Mouse (Mus musculus) brown adipose tissue, adult 24 weeks (tissue): Measurements from ENCODE around the gene Cd44. TPM values are rescaled to one million over a fixed set of nuclear protein-coding genes. Genes with fewer than 3 reads are reported as not detected.

Experiments
- H3K27ac ChIP-seq: fragments of 200-500 bp; replicated peaks from 2 replicates; pipeline ENCODE4 v1.5.1; 2012; ENCODE audit warnings: low read depth, mild to moderate bottlenecking, low read length
- H3K4me1 ChIP-seq: fragments of 200-500 bp; 2 replicates; pipeline ENCODE4 v1.6.1; 2012; ENCODE audit warnings: low read length, mixed read lengths; ENCODE audit not compliant: control insufficient read depth, insufficient read depth, insufficient read length
- H3K4me3 ChIP-seq: fragments of 200-500 bp; 2 replicates; pipeline ENCODE4 v1.5.1; 2012; ENCODE audit warnings: low read depth, mild to moderate bottlenecking, low read length, moderate library complexity; ENCODE audit not compliant: insufficient read depth
- polyA plus RNA-seq: library from polyadenylated mRNA; stranded (reverse); fragments of >200 nt; gene quantifications from 2 replicates; pipeline ENCODE4 v1.2.4, GENCODE M21; 2012; ENCODE audit not compliant: missing spikeins, insufficient read depth, insufficient read length

Cd44 gene
- polyA plus RNA-seq, 1 experiment: 4.8 TPM

GRCm38 (mm10) chr2:102898585-102898984 lies 2.9 kb downstream of the Cd44 start:
- H3K27ac ChIP-seq: 0 out of 2 replicates have a peak overlapping the region, but pooled peaks have one; percentile 47
- no peak overlapping the region; the same call in 1 of the 2 replicates for H3K4me3 ChIP-seq
- H3K4me1 ChIP-seq: peaks cover 9% of the 10 kb centered on the region; the same call in 1 of the 2 replicates

- no peak overlapping the region for H3K27ac ChIP-seq
- no peak overlapping the region for H3K4me3 ChIP-seq
- H3K4me1 ChIP-seq: peaks cover 9% of the 10 kb centered on the region; the same call in 1 of the 2 replicates
Measured at GRCm38 (mm10) chr2:102896154-102896553, 5.3 kb downstream of the Cd44 start.

GRCm38 (mm10) chr2:102895197-102895596 lies 6.3 kb downstream of the Cd44 start:
- no peak overlapping the region for H3K4me3 ChIP-seq
- H3K4me1 ChIP-seq: peaks cover 9% of the 10 kb centered on the region; the same call in 1 of the 2 replicates
- H3K27ac ChIP-seq: no peak overlapping the region

- Histone ChIP-seq H3K4me3 (no peak overlapping the region), H3K4me1 (peaks cover 9% of the 10 kb centered on the region; the same call in 1 of the 2 replicates), H3K27ac (no peak overlapping the region)
Measured at GRCm38 (mm10) chr2:102894785-102895184, 6.7 kb downstream of the Cd44 start.

GRCm38 (mm10) chr2:102888688-102889225 lies 12.7 kb downstream of the Cd44 start:
- Histone ChIP-seq H3K4me3 (no peak overlapping the region), H3K27ac (no peak overlapping the region), H3K4me1 (peaks cover 10% of the 10 kb centered on the region; the same call in 1 of the 2 replicates)

GRCm38 (mm10) chr2:102887137-102887536 lies 14.3 kb downstream of the Cd44 start:
- H3K27ac ChIP-seq: no peak overlapping the region
- H3K4me3 ChIP-seq: no peak overlapping the region
- H3K4me1 ChIP-seq: peaks cover 13% of the 10 kb centered on the region; the same call in 1 of the 2 replicates

GRCm38 (mm10) chr2:102886306-102886935 lies 15.0 kb downstream of the Cd44 start:
- Histone ChIP-seq H3K27ac (no peak overlapping the region), H3K4me3 (no peak overlapping the region), H3K4me1 (peaks cover 13% of the 10 kb centered on the region; the same call in 1 of the 2 replicates)

GRCm38 (mm10) chr2:102882597-102883272 lies 18.7 kb downstream of the Cd44 start:
- H3K4me1 ChIP-seq: peaks cover 21% of the 10 kb centered on the region; the same call in 1 of the 2 replicates
- H3K4me3 ChIP-seq: no peak overlapping the region
- peak overlapping the region; percentile 78 for H3K27ac ChIP-seq

- peak overlapping the region; percentile 78 for H3K27ac ChIP-seq
- peaks cover 22% of the 10 kb centered on the region; the same call in 1 of the 2 replicates for H3K4me1 ChIP-seq
- H3K4me3 ChIP-seq: no peak overlapping the region
Measured at GRCm38 (mm10) chr2:102882004-102882588, 19.4 kb downstream of the Cd44 start.

GRCm38 (mm10) chr2:102878513-102878912 lies 23.0 kb downstream of the Cd44 start:
- no peak overlapping the region for H3K4me3 ChIP-seq
- peaks cover 26% of the 10 kb centered on the region for H3K4me1 ChIP-seq
- H3K27ac ChIP-seq: peak overlapping the region; percentile 31; the same call in 1 of the 2 replicates

GRCm38 (mm10) chr2:102877463-102877862 lies 24.0 kb downstream of the Cd44 start:
- no peak overlapping the region for H3K27ac ChIP-seq
- no peak overlapping the region for H3K4me3 ChIP-seq
- peaks cover 28% of the 10 kb centered on the region for H3K4me1 ChIP-seq

- Histone ChIP-seq H3K4me3 (no peak overlapping the region), H3K27ac (peak overlapping the region; percentile 43; the same call in 1 of the 2 replicates), H3K4me1 (peaks cover 28% of the 10 kb centered on the region)
Measured at GRCm38 (mm10) chr2:102876141-102876540, 25.3 kb downstream of the Cd44 start.

GRCm38 (mm10) chr2:102873848-102874247 lies 27.6 kb downstream of the Cd44 start:
- Histone ChIP-seq H3K4me3 (no peak overlapping the region), H3K4me1 (peaks cover 27% of the 10 kb centered on the region), H3K27ac (peak overlapping the region; percentile 71)

- Histone ChIP-seq H3K27ac (peak overlapping the region; percentile 71), H3K4me1 (peaks cover 22% of the 10 kb centered on the region), H3K4me3 (no peak overlapping the region)
Measured at GRCm38 (mm10) chr2:102873194-102873593, 28.3 kb downstream of the Cd44 start.

- H3K4me1 ChIP-seq: peaks cover 22% of the 10 kb centered on the region
- H3K27ac ChIP-seq: no peak overlapping the region
- no peak overlapping the region for H3K4me3 ChIP-seq
Measured at GRCm38 (mm10) chr2:102872436-102872835, 29.0 kb downstream of the Cd44 start.
